Mouse (Mus musculus) liver, embryonic 11.5 days (tissue): Measurements from ENCODE around the gene Tbl3. TPM values are rescaled to one million over a fixed set of nuclear protein-coding genes. Genes with fewer than 3 reads are reported as not detected.

Experiments
- ATAC-seq: fragments of 200-750 bp; cut with Nextera tagmentation; replicated peaks from 2 replicates; pipeline ENCODE4 v1.8.0; 2017; ENCODE audit warnings: moderate number of reproducible peaks, mild to moderate bottlenecking, moderate TSS enrichment, moderate library complexity; ENCODE audit not compliant: low FRiP score
- DNase-seq: peaks from one replicate; pipeline ENCODE4 v3.0.0-alpha.2; 2017; ENCODE audit warnings: low spot score
- H3K27ac ChIP-seq: fragments of 300-500 bp; sonication (generic); 2 replicates; pipeline ENCODE4 v1.5.1; 2014; ENCODE audit warnings: mild to moderate bottlenecking, low read depth, low read length, control low read depth
- H3K27me3 ChIP-seq: fragments of 300-500 bp; sonication (generic); replicated peaks from 2 replicates; pipeline ENCODE4 v1.6.1; 2014; ENCODE audit warnings: low read length, mixed read lengths; ENCODE audit not compliant: control insufficient read depth, insufficient read depth
- H3K36me3 ChIP-seq: fragments of 300-500 bp; sonication (generic); 2 replicates; pipeline ENCODE4 v1.6.1; 2014; ENCODE audit warnings: mild to moderate bottlenecking, low read length, moderate library complexity, mixed read lengths; ENCODE audit not compliant: control insufficient read depth, insufficient read depth
- H3K4me1 ChIP-seq: fragments of 300-500 bp; sonication (generic); replicated peaks from 2 replicates; pipeline ENCODE4 v1.6.1; 2014; ENCODE audit warnings: low read length, mixed read lengths; ENCODE audit not compliant: control insufficient read depth, insufficient read depth
- H3K4me2 ChIP-seq: fragments of 300-500 bp; sonication (generic); 2 replicates; pipeline ENCODE4 v1.6.1; 2014; ENCODE audit warnings: mild to moderate bottlenecking, control low read depth, moderate library complexity
- H3K4me3 ChIP-seq: fragments of 300-500 bp; sonication (generic); 2 replicates; pipeline ENCODE4 v1.5.1; 2014; ENCODE audit warnings: low read depth, low read length, control low read depth
- H3K9ac ChIP-seq: fragments of 300-500 bp; sonication (generic); 2 replicates; pipeline ENCODE4 v1.6.1; 2014; ENCODE audit warnings: low read depth, low read length, control low read depth
- H3K9me3 ChIP-seq: fragments of 300-500 bp; sonication (generic); 2 replicates; pipeline ENCODE4 v1.6.1; 2016; ENCODE audit warnings: low read length, inconsistent platforms, mixed read lengths; ENCODE audit not compliant: control insufficient read depth
- WGBS: fragments of 180-500 bp; shearing (Covaris S2); extraction: QIAGEN DNeasy Blood & Tissue Kit; methylation state at CpG from one replicate; pipeline ENCODE4 v1.1.7; 2014; 5-methylcytosine and 5-hydroxymethylcytosine counted together
- polyA plus RNA-seq: library from polyadenylated mRNA; unstranded; fragments of >200 nt; fragmentation: Nextera tagmentation; extraction: Ambion mirVana; gene quantifications from 2 replicates; pipeline ENCODE4 v1.2.1, GENCODE M21; 2014

Tbl3 gene
- polyA plus RNA-seq, result 102 and 109 TPM in 2 replicates

GRCm38 (mm10) chr17:24706982-24707800 lies at the start of gene Tbl3:
Tbl3 (minus strand) TSS chr17:24707660.
- H3K36me3 ChIP-seq, result peaks cover 22% of the 10 kb centered on the region; the same call in 1 of the 2 replicates
- H3K9me3 ChIP-seq, result no peaks in the 10 kb centered on the region
- H3K4me2 ChIP-seq, result peak within 1 kb of the TSS; percentile 73
- ATAC-seq (peak; percentile 84), DNase-seq (peak; percentile 94)
- H3K27me3 ChIP-seq, result no peaks in the 10 kb centered on the region
- peak within 1 kb of the TSS; percentile 40 for H3K27ac ChIP-seq
- H3K4me1 ChIP-seq, result peaks cover 12% of the 10 kb centered on the region; the same call in 1 of the 2 replicates
- 3% methylated on average over 32 of the region's 32 CpGs for WGBS
- peak within 1 kb of the TSS; percentile 55 for H3K4me3 ChIP-seq
- peak within 1 kb of the TSS; percentile 60 for H3K9ac ChIP-seq

GRCm38 (mm10) chr17:24752415-24753394 lies 45.2 kb upstream of the Tbl3 start, which contains the start of gene Hs3st6:
Hs3st6 (plus strand) TSS chr17:24752988.
- 1% methylated on average over 72 of the region's 82 CpGs for WGBS
- Histone ChIP-seq H3K4me1 (peaks cover 10% of the 10 kb centered on the region), H3K9ac (peak within 1 kb of the TSS; percentile 48; the same call in 1 of the 2 replicates), H3K27me3 (peaks cover 71% of the 10 kb centered on the region), H3K4me2 (peak within 1 kb of the TSS; percentile 96), H3K27ac (no peak within 1 kb of the TSS), H3K4me3 (peak within 1 kb of the TSS; percentile 61), H3K36me3 (no peaks in the 10 kb centered on the region), H3K9me3 (no peaks in the 10 kb centered on the region)
- ATAC-seq, result peak; percentile 83
- DNase-seq, result peak; percentile 73

DNA sequence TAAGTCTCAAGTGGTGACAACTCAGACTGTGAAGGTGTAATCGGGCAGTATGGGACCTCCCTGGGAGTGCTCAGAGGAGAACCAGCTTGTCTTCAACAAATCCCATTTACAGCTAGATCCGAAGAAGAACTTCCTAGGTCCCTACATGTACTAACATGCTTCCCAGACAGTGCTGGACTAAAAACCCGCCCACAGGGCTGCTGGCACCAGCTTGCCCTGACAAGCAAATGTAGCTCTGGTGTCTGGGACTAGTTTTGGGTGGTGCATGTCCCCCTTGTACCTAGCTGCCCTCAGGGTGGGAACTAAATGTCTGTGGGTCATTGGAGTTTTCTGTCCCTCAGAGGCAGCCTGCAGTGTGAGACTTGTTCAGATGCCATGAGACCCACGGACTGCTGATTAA lies 44.1 kb upstream of the Tbl3 start:
- no peaks in the 10 kb centered on the region for H3K9me3 ChIP-seq
- no peak overlapping the region for H3K4me3 ChIP-seq
- no peak overlapping the region for H3K9ac ChIP-seq
- no peaks in the 10 kb centered on the region for H3K36me3 ChIP-seq
- H3K4me2 ChIP-seq, result no peak overlapping the region
- peaks cover 10% of the 10 kb centered on the region for H3K4me1 ChIP-seq
- peaks cover 66% of the 10 kb centered on the region for H3K27me3 ChIP-seq
- ATAC-seq (no peak), DNase-seq (no peak)
- 16% methylated on average over 4 of the region's 4 CpGs for WGBS
- H3K27ac ChIP-seq, result no peak overlapping the region

GRCm38 (mm10) chr17:24746986-24747385 lies 39.5 kb upstream of the Tbl3 start:
- Histone ChIP-seq H3K4me1 (no peaks in the 10 kb centered on the region), H3K27me3 (peaks cover 22% of the 10 kb centered on the region), H3K36me3 (no peaks in the 10 kb centered on the region), H3K9ac (no peak overlapping the region), H3K9me3 (no peaks in the 10 kb centered on the region), H3K27ac (no peak overlapping the region), H3K4me3 (no peak overlapping the region), H3K4me2 (no peak overlapping the region)
- ATAC-seq, result no peak
- WGBS, result 39% methylated on average over 4 of the region's 4 CpGs
- no peak for DNase-seq

DNA sequence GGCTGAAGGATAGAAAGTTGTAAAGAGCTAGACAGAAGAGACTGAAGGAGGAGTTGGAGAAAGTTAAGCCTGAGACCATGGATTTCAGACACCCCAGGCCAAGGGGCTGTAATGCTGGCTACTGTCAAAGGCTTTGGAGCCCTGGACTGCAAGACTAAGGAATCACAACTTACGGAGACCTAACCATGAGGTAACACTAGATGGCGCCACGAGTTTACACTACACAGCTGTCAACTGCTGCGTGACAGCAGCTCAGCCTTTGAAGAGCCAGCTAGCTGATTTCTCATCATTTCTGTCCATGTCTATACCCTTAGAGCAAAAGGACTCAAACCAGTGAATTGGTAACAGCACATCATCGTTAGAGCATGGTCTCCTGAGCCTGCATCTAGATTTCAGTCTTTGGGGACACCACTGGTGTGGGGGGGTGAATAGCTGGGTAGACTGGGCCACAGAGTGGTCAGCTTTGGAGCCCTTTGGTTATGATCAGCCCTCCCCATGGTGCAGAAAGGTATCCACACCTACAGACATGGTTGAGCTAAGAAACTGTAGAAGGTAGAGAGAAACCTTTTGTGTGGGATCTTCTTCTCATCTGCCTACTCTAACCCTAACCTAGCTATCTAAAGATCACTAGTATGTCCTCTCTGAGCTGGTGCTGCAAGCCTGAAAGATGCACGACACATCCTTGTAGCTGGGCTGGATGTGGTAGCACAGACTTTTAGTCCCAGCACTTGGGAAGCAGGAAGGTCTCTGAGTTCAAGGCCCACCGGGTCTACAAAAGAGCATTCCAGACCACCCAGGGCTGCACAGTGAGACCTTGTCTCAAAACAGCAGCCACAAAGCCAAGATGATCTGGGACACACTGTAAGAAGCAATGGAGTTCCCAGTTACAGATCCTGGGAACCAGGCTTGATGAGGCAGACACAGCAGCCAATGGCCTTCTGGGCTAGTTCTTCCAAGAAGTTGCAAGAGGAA lies 38.4 kb upstream of the Tbl3 start:
- no peak overlapping the region for H3K9ac ChIP-seq
- DNase-seq (peak; percentile 54), ATAC-seq (peak; percentile 77)
- H3K4me2 ChIP-seq, result no peak overlapping the region
- 21% methylated on average over 7 of the region's 7 CpGs for WGBS
- H3K9me3 ChIP-seq, result no peaks in the 10 kb centered on the region
- no peaks in the 10 kb centered on the region for H3K4me1 ChIP-seq
- H3K36me3 ChIP-seq, result no peaks in the 10 kb centered on the region
- no peak overlapping the region for H3K4me3 ChIP-seq
- H3K27ac ChIP-seq, result no peak overlapping the region
- peaks cover 11% of the 10 kb centered on the region for H3K27me3 ChIP-seq

DNA sequence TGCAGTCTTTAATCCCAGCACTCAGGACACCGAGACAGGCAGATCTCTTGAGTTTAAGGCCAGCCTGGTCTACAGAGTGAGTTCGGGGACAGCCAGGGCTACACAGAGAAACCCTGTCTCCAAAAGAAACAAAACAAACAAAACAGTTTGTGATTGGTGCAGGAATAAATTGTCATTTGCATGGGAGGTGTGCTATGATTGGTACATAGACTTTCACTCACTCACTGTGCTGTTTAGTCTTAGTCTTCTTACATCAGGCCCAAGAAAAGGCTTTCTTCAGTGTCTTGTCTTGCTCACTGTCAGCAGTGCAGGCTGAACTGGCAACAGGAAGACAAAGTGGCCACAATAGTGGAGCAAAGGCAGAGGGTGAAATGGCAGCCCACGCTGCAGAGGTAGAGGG lies 36.9 kb upstream of the Tbl3 start:
- Histone ChIP-seq H3K4me3 (no peak overlapping the region), H3K27me3 (no peaks in the 10 kb centered on the region; the same call in 1 of the 2 replicates), H3K27ac (no peak overlapping the region), H3K36me3 (no peaks in the 10 kb centered on the region), H3K4me2 (no peak overlapping the region), H3K4me1 (no peaks in the 10 kb centered on the region), H3K9ac (no peak overlapping the region), H3K9me3 (no peaks in the 10 kb centered on the region)
- WGBS, result 76% methylated on average over 3 of the region's 3 CpGs
- no peak for DNase-seq
- ATAC-seq, result no peak

DNA sequence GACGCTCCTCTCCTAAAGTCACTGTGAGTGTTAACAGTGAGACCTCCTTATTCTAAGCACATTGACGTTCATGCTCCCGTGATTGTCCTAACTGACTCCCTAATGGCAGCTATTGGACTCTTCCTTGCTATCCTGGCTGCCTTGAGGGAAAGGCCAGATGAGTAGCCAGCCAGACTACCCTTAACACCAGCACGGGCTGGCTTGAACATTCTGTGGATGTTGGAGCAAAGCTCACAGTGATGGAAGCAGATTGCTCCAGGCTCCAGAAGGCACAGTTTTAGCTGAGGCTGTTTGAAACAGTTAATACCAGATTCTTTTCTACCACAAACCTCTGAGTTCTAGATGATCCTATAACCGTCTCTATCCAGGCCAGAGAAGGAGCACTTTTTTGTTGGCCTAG lies 36.4 kb upstream of the Tbl3 start:
- 72% methylated on average over 5 of the region's 5 CpGs for WGBS
- H3K4me2 ChIP-seq, result no peak overlapping the region
- H3K4me3 ChIP-seq, result no peak overlapping the region
- H3K4me1 ChIP-seq, result no peaks in the 10 kb centered on the region
- H3K36me3 ChIP-seq, result no peaks in the 10 kb centered on the region
- H3K27ac ChIP-seq, result no peak overlapping the region
- no peak overlapping the region for H3K9ac ChIP-seq
- H3K9me3 ChIP-seq, result no peaks in the 10 kb centered on the region
- ATAC-seq, result no peak
- no peaks in the 10 kb centered on the region for H3K27me3 ChIP-seq
- no peak for DNase-seq

GRCm38 (mm10) chr17:24742307-24742706 lies 34.8 kb upstream of the Tbl3 start:
- Histone ChIP-seq H3K4me1 (peaks cover 4% of the 10 kb centered on the region; the same call in 1 of the 2 replicates), H3K4me3 (no peak overlapping the region), H3K36me3 (no peaks in the 10 kb centered on the region), H3K9ac (no peak overlapping the region), H3K4me2 (no peak overlapping the region), H3K27ac (no peak overlapping the region), H3K9me3 (no peaks in the 10 kb centered on the region), H3K27me3 (no peaks in the 10 kb centered on the region)
- 78% methylated on average over 8 of the region's 8 CpGs for WGBS
- no peak for DNase-seq
- ATAC-seq, result no peak
